In the genomic region with DNA sequence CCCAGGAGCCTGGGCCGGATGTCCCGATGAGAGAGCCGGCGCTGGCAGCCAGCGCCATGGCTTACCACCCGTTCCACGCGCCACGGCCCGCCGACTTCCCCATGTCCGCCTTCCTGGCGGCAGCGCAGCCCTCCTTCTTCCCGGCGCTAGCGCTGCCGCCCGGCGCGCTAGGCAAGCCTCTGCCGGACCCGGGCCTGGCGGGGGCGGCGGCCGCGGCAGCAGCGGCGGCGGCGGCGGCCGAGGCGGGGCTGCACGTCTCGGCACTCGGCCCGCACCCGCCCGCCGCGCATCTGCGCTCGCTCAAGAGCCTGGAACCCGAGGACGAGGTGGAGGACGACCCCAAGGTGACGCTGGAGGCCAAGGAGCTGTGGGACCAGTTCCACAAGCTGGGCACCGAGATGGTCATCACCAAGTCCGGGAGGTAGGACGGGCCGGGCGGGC, we compare ENCODE assay signal across 8 mouse cellular contexts. TPM values are rescaled to one million over a fixed set of nuclear protein-coding genes. Genes with fewer than 3 reads are reported as not detected.
DNase-seq lines count a peak whose midpoint lies in the region; ATAC-seq lines count a peak whose summit lies in the region.
"Had no signal": no experiment of that assay in that cellular context is flagged by ENCODE, and none has a peak within 500 bp of the region (broad histone marks: within the 10 kb centered on the region; RNA-seq: fewer than 3 reads in every experiment).

No protein-coding gene starts in this region.

- no peaks in the 10 kb centered on the region for H3K9me3 ChIP-seq in forebrain, embryonic 16.5 days (ENCODE audit: control insufficient read depth, low read length)
- no peaks in the 10 kb centered on the region for H3K9me3 ChIP-seq in limb, embryonic 13.5 days
- H3K9me3 ChIP-seq in neural tube, embryonic 14.5 days (ENCODE audit: control insufficient read depth, low read length) = no peaks in the 10 kb centered on the region

- no peaks in the 10 kb centered on the region for H3K36me3 ChIP-seq in forebrain, embryonic 16.5 days (ENCODE audit: control insufficient read depth, insufficient read depth)
- H3K36me3 ChIP-seq in limb, embryonic 13.5 days = no peaks in the 10 kb centered on the region
- no peaks in the 10 kb centered on the region for H3K36me3 ChIP-seq in neural tube, embryonic 14.5 days (ENCODE audit: control insufficient read depth, insufficient read depth, low read length)

- no peak overlapping the region for H3K27ac ChIP-seq in forebrain, embryonic 16.5 days (ENCODE audit: low read length)
- peak overlapping the region; percentile 86 for H3K27ac ChIP-seq in limb, embryonic 13.5 days
- H3K27ac ChIP-seq in neural tube, embryonic 14.5 days (ENCODE audit: low read depth, low read length) = no peak overlapping the region

- peak overlapping the region; percentile 25 for H3K4me3 ChIP-seq in forebrain, embryonic 16.5 days (replicated peaks; ENCODE audit: low read length)
- H3K4me3 ChIP-seq in limb, embryonic 13.5 days = peak overlapping the region; percentile 69
- peak overlapping the region; percentile 29 for H3K4me3 ChIP-seq in neural tube, embryonic 14.5 days (ENCODE audit: low read depth, low read length)

- H3K27me3 ChIP-seq in forebrain, embryonic 16.5 days (replicated peaks; ENCODE audit: control insufficient read depth, insufficient read depth, low read length) = peaks cover 58% of the 10 kb centered on the region
- H3K27me3 ChIP-seq in limb, embryonic 13.5 days = peaks cover 83% of the 10 kb centered on the region
- peaks cover 49% of the 10 kb centered on the region for H3K27me3 ChIP-seq in neural tube, embryonic 14.5 days (ENCODE audit: control insufficient read depth, insufficient read depth, low read length)

- peak; percentile 11; the same call in 1 of the 2 replicates for ATAC-seq in forebrain, embryonic 16.5 days
- no peak for ATAC-seq in limb, embryonic 13.5 days (ENCODE audit: low FRiP score, low read depth)
- ATAC-seq in neural tube, embryonic 14.5 days (ENCODE audit: low read depth) = no peak
- ATAC-seq in megakaryocyte progenitor cell, adult 5-6 weeks (replicated peaks; ENCODE audit: poor library complexity) = no peak

- DNase-seq in urinary bladder, postnatal 14 days (ENCODE audit: low spot score) = peak; percentile 42
- no peak for DNase-seq in urinary bladder, postnatal 36 days (ENCODE audit: low spot score in 2 of 2)
- DNase-seq in layer of hippocampus, adult 18-20 months (ENCODE audit: low spot score in 2 of 2) = no peak

- H3K4me1 ChIP-seq in forebrain, embryonic 16.5 days (replicated peaks; ENCODE audit: control insufficient read depth, insufficient read depth, low read length) = peaks cover 34% of the 10 kb centered on the region
- H3K4me1 ChIP-seq in limb, embryonic 13.5 days = peaks cover 67% of the 10 kb centered on the region
- 0 out of 2 replicates have a peak, but pooled peaks cover 6% of the 10 kb centered on the region for H3K4me1 ChIP-seq in neural tube, embryonic 14.5 days (ENCODE audit: control insufficient read depth, insufficient read depth, low read length)

- under 1% methylated on average over 31 of the region's 54 CpGs for WGBS in forebrain, embryonic 16.5 days
- 0% methylated on average over 45 of the region's 54 CpGs for WGBS in limb, embryonic 13.5 days
- 1% methylated on average over 38 of the region's 54 CpGs for WGBS in neural tube, embryonic 14.5 days

- H3K9ac ChIP-seq in forebrain, embryonic 16.5 days (replicated peaks; ENCODE audit: low read depth, low read length) = peak overlapping the region; percentile 25; the same call in 1 of the 2 replicates
- H3K9ac ChIP-seq in limb, embryonic 13.5 days = peak overlapping the region; percentile 91
- H3K9ac ChIP-seq in neural tube, embryonic 14.5 days (replicated peaks; ENCODE audit: low read depth, low read length) = peak overlapping the region; percentile 41; the same call in 1 of the 2 replicates

- peak overlapping the region; percentile 39 for H3K4me2 ChIP-seq in forebrain, embryonic 16.5 days (ENCODE audit: low read length)
- H3K4me2 ChIP-seq in limb, embryonic 13.5 days (replicated peaks) = peak overlapping the region; percentile 87
- peak overlapping the region; percentile 46 for H3K4me2 ChIP-seq in neural tube, embryonic 14.5 days (ENCODE audit: low read depth, low read length)

RNA-seq across cellular contexts. Expression of gene Tbx2, which starts 0.8 kb away (rescaled TPM):
- polyA plus RNA-seq in forebrain, embryonic 16.5 days (2015; fragmentation: Nextera tagmentation; extraction: Ambion mirVana) = 0.47 and 0.68 TPM in 2 replicates
- polyA plus RNA-seq in limb, embryonic 13.5 days (2015; fragmentation: Nextera tagmentation; extraction: Ambion mirVana) = 5.0 and 5.1 TPM in 2 replicates
- 0.37 and 1.2 TPM in 2 replicates for polyA plus RNA-seq in neural tube, embryonic 14.5 days (2014; fragmentation: Nextera tagmentation; extraction: Ambion mirVana)
- total RNA-seq in megakaryocyte progenitor cell, adult 5-6 weeks (2015) = 0.10 TPM in 1 of 2 replicates, not detected in the other
- not detected in 2 replicates for total RNA-seq in megakaryocyte progenitor cell, adult 5-6 weeks (2017)
- 1 to 10 TPM; 1.2 to 1.3 TPM for total RNA-seq in layer of hippocampus, adult 18-20 months (2021)

RNA-seq across cellular contexts. Expression of gene Gm11444, which starts 17.0 kb away (rescaled TPM):
- not detected in 2 replicates for polyA plus RNA-seq in forebrain, embryonic 16.5 days (2015; fragmentation: Nextera tagmentation; extraction: Ambion mirVana)
- polyA plus RNA-seq in limb, embryonic 13.5 days (2015; fragmentation: Nextera tagmentation; extraction: Ambion mirVana) = 0.28 TPM in 1 of 2 replicates, not detected in the other
- not detected in 2 replicates for polyA plus RNA-seq in neural tube, embryonic 14.5 days (2014; fragmentation: Nextera tagmentation; extraction: Ambion mirVana)
- total RNA-seq in megakaryocyte progenitor cell, adult 5-6 weeks (2015) = not detected in 2 replicates
- not detected in 2 replicates for total RNA-seq in megakaryocyte progenitor cell, adult 5-6 weeks (2017)
- total RNA-seq in layer of hippocampus, adult 18-20 months (2021) = not detected
- total RNA-seq: common myeloid progenitor, adult 5-6 weeks had no signal

RNA-seq across cellular contexts. Expression of gene Tbx4, which starts 53.1 kb away (rescaled TPM):
- 0.23 and 0.26 TPM in 2 replicates for polyA plus RNA-seq in forebrain, embryonic 16.5 days (2015; fragmentation: Nextera tagmentation; extraction: Ambion mirVana)
- 25.1 and 29.3 TPM in 2 replicates for polyA plus RNA-seq in limb, embryonic 13.5 days (2015; fragmentation: Nextera tagmentation; extraction: Ambion mirVana)
- 0.20 and 0.28 TPM in 2 replicates for polyA plus RNA-seq in neural tube, embryonic 14.5 days (2014; fragmentation: Nextera tagmentation; extraction: Ambion mirVana)
- not detected in 2 replicates for total RNA-seq in megakaryocyte progenitor cell, adult 5-6 weeks (2015)
- total RNA-seq in megakaryocyte progenitor cell, adult 5-6 weeks (2017) = not detected in 2 replicates
- under 1 TPM in 1 of 2 experiments, not detected in 1; 0.18 TPM for total RNA-seq in layer of hippocampus, adult 18-20 months (2021)
- total RNA-seq: common myeloid progenitor, adult 5-6 weeks had no signal

Comparison
In these comparisons a context has a peak if more than half of its experiments do, and no peak if none do; other contexts are left out.
1. H3K9ac ChIP-seq: peak in every context shown above with its lines; median percentile 91 in limb, embryonic 13.5 days; 41 in neural tube, embryonic 14.5 days; 25 in forebrain, embryonic 16.5 days.
2. RNA of gene Tbx4, which starts 53.1 kb away (polyA plus RNA-seq): 25.1 to 29.3 TPM in limb, embryonic 13.5 days; 0.23 to 0.26 TPM in forebrain, embryonic 16.5 days and 0.20 to 0.28 TPM in neural tube, embryonic 14.5 days; every median in the first group is over 10 times any median in the second.
3. Peak in every context shown above with its lines, with median percentiles within 50 percentile points of each other: H3K4me2 ChIP-seq and H3K4me3 ChIP-seq.